Mouse (Mus musculus): ENCODE measurements around the gene Camkv.

DNA sequence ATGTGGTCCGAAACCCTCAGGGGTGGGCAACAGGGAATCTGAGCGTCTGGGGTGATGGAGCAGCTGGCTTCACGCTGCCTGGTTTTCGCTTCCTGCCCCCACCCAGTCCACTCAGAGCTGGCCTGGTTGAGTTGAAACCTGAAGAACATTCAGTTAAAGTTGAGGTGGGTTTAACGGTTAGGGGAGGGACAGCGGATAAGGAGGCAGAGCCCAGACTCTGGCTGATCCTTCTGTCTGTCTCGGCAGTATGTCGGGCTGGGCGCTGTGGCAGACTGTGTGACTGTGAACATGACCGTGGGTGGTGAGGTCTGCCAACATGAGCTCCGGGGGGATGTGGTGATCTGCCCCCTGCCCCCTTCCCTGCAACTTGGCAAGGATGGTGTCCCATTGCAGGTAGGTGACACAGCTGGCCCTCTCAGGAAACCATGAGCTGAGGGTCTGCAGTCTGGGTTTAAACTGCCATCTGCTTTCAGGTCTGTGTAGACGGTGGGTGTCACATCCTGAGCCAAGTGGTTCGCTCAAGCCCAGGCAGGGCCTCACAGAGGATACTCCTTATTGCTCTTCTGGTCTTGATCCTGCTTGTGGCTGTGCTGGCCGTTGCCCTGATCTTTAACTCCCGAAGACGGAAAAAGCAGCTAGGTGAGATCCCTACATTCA, 20.6 kb upstream of the Camkv start:
- TF ChIP-seq POLR2A (IDR thresholded peaks at IDR 0.05; ENCODE audit: insufficient read length, low read depth) (no peak), MAX (IDR thresholded peaks at IDR 0.05; ENCODE audit: low read depth) (no peak), USF1 (IDR thresholded peaks at IDR 0.05; ENCODE audit: low read depth) (no peak), TCF12 (IDR thresholded peaks at IDR 0.05; ENCODE audit: insufficient read depth, poor library complexity, severe bottlenecking) (no peak), REST (IDR thresholded peaks at IDR 0.05; ENCODE audit: insufficient read depth, insufficient read length) (no peak), TCF3 (IDR thresholded peaks at IDR 0.05; ENCODE audit: insufficient read length, low read depth) (no peak), SRF (IDR thresholded peaks at IDR 0.05; ENCODE audit: control insufficient read depth, insufficient read length, low read depth) (no peak)

All from myocyte (in vitro differentiated cells).